Mouse (Mus musculus) thymus, adult 2 months (tissue): ENCODE measurements around the gene Lin7a. TPM values are rescaled to one million over a fixed set of nuclear protein-coding genes. Genes with fewer than 3 reads are reported as not detected.

ENCODE experiments used
- DNase-seq: peaks from one replicate; pipeline ENCODE4 v3.0.0; 2021
- H3K27ac ChIP-seq: fragments of 200-500 bp; 2 replicates; pipeline ENCODE4 v1.5.1; 2012; ENCODE audit warnings: low read length, control low read depth; ENCODE audit not compliant: control insufficient read depth, insufficient read depth
- H3K27me3 ChIP-seq: fragments of 200-500 bp; 2 replicates; pipeline ENCODE4 v1.6.1; 2012; ENCODE audit warnings: mild to moderate bottlenecking, low read length, moderate library complexity, mixed read lengths; ENCODE audit not compliant: control insufficient read depth, insufficient read depth
- H3K36me3 ChIP-seq: fragments of 200-500 bp; 2 replicates; pipeline ENCODE4 v1.6.1; 2012; ENCODE audit warnings: mild to moderate bottlenecking, low read length, moderate library complexity; ENCODE audit not compliant: control insufficient read depth, insufficient read depth
- H3K4me1 ChIP-seq: fragments of 200-500 bp; replicated peaks from 2 replicates; pipeline ENCODE4 v1.6.1; 2012; ENCODE audit warnings: low read length; ENCODE audit not compliant: control insufficient read depth, insufficient read depth
- H3K4me3 ChIP-seq: fragments of 200-500 bp; 2 replicates; pipeline ENCODE4 v1.5.1; 2012; ENCODE audit warnings: mild to moderate bottlenecking, low read length, control low read depth, moderate library complexity; ENCODE audit not compliant: control insufficient read depth, insufficient read depth
- CTCF ChIP-seq: fragments of 200-500 bp; IDR thresholded peaks from 2 replicates; pipeline ENCODE4 v1.5.1; 2012; ENCODE audit warnings: mild to moderate bottlenecking, control low read depth, low read length, moderate library complexity, borderline replicate concordance; ENCODE audit not compliant: control insufficient read depth, poor library complexity, insufficient read depth; ENCODE audit errors: extremely low read depth
- POLR2A ChIP-seq: fragments of 200-500 bp; IDR thresholded peaks from 2 replicates; pipeline ENCODE4 v1.6.1; 2012; ENCODE audit warnings: mild to moderate bottlenecking, low read length, control low read depth, moderate library complexity; ENCODE audit not compliant: control insufficient read depth, poor library complexity, insufficient read depth; ENCODE audit errors: extremely low read depth
- WGBS: fragments of 180-500 bp; shearing (Covaris S2); methylation state at CpG from one replicate; pipeline ENCODE4 v1.1.7; 2018; 5-methylcytosine and 5-hydroxymethylcytosine counted together
- polyA plus RNA-seq: library from polyadenylated mRNA; depleted of rRNA; stranded (reverse); fragments of >200 nt; gene quantifications from 2 replicates; pipeline ENCODE4 v1.2.3, GENCODE M21; 2012; rRNA removed

Lin7a gene
- polyA plus RNA-seq, 1 experiment = not detected

DNA sequence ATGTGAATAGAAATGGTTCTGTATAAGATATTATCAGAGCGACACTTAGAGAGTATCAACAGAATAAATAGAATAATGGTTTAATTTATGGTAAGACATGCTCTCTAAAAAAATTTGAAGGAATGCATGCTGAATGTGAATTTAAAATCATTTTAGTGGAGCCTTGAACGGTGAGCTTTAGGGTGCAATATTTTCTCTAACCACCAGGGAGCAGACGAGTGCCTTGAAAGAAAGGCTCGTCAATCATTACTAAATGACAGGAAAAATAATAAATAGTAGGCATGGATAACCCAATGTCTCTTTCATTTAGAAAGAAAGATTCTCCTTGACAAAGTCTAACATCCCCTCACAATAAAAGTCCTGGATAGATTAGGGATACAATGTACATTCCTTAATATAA, 171.3 kb downstream of the Lin7a start:
- no peak for DNase-seq
- H3K4me1 ChIP-seq = no peaks in the 10 kb centered on the region
- H3K36me3 ChIP-seq = no peaks in the 10 kb centered on the region
- H3K27me3 ChIP-seq = no peaks in the 10 kb centered on the region
- WGBS = 13% methylated on average over 4 of the region's 4 CpGs
- H3K27ac ChIP-seq = no peak overlapping the region
- no peak for TF ChIP-seq CTCF
- TF ChIP-seq POLR2A = no peak
- H3K4me3 ChIP-seq = no peak overlapping the region

DNA sequence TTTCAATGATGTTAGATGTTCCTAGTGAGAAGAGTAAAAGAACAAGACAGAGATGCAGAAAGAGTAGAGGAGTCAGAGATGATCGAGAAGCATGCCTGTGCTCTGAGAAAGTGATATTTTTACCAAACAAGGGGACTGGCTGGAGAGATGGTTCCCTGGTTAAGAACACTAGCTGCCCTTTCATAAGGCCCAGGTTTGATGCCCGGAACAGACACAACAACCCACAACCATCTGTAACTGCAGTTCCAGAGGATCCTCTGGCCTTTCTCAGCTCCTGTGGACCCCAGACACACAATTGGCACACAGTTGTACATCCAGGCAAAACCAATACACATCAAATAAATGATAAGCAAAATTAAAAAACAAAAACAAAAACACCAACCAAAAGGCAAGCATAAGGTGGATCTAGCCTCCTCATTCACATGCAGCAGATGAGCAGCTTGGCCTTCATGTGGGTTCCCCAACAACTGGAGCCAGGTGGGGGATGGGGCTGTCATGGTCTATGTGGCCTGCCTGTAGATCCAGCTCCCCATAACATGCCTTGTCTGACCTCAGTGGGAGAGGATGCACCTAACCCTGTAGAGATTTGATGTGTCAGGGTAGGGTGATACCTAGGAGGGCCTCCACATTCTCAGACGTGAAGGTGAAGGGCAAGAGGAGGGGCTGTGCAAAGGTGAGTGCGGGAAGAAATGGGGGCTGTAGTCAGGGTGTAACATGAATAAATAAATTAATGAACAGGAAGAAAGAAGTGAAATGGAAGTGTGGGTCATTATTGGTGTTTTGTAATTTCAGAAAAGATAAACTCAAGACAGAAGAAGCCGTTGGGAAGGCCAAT, 178.2 kb downstream of the Lin7a start:
- H3K4me1 ChIP-seq = no peaks in the 10 kb centered on the region
- TF ChIP-seq POLR2A (no peak), CTCF (no peak)
- no peaks in the 10 kb centered on the region for H3K27me3 ChIP-seq
- H3K36me3 ChIP-seq = no peaks in the 10 kb centered on the region
- WGBS = 89% methylated on average over 5 of the region's 5 CpGs
- DNase-seq = no peak
- H3K4me3 ChIP-seq = no peak overlapping the region
- H3K27ac ChIP-seq = no peak overlapping the region

DNA sequence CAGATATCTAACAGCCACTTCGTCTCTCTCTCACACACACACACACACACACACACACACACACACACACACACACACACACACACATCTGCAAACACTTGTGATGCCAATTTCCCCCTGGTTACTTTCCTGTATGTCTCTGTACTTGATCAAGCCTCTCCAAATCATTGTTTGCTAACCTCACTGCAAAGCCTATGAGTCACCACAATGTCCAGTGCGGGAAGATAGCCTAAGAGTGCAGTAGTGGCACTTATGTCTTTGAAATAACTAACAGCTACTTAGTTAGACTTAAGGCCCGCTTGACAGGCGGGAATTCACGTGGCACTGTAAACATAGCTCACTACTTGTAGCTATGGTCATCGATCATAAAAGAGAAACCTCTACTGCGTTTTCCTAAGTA, 196.3 kb downstream of the Lin7a start:
- no peak overlapping the region for H3K27ac ChIP-seq
- H3K27me3 ChIP-seq = no peaks in the 10 kb centered on the region
- DNase-seq = no peak
- H3K4me3 ChIP-seq = no peak overlapping the region
- no peak for TF ChIP-seq CTCF
- TF ChIP-seq POLR2A = no peak
- H3K4me1 ChIP-seq = no peaks in the 10 kb centered on the region
- H3K36me3 ChIP-seq = no peaks in the 10 kb centered on the region
- WGBS = 93% methylated on average over 7 of the region's 7 CpGs

Other genes starting within 250 kb of the Lin7a start
- gene Acss3, start 148.0 kb upstream of the Lin7a start, polyA plus RNA-seq = 0.84 and 0.90 TPM in 2 replicates
- gene Myf5, start 214.4 kb downstream of the Lin7a start, polyA plus RNA-seq = not detected in 2 replicates
- gene Myf6, start 223.1 kb downstream of the Lin7a start, polyA plus RNA-seq = not detected in 2 replicates